Mouse (Mus musculus): Measurements from ENCODE around the gene Pgf. TPM values are rescaled to one million over a fixed set of nuclear protein-coding genes. Genes with fewer than 3 reads are reported as not detected.

Gene Pgf
- total RNA-seq, 2 experiments from 2014 or later, result 3.3 to 4.4 TPM

GRCm38 (mm10) chr12:85193146-85193545 is 15.6 kb upstream of the Pgf start:
- intact Hi-C loops (cut with DNase I), result no loop called here
- no peak for DNase-seq (ENCODE audit: low spot score)

GRCm38 (mm10) chr12:85192461-85193108 is 15.0 kb upstream of the Pgf start:
- intact Hi-C loops (cut with DNase I), result no loop called here
- peak; percentile 68 for DNase-seq (ENCODE audit: low spot score)

- intact Hi-C loops (cut with DNase I), result no loop called here
- no peak for DNase-seq (ENCODE audit: low spot score)
Observed at GRCm38 (mm10) chr12:85190290-85190689, 12.7 kb upstream of the Pgf start.

- intact Hi-C loops (cut with DNase I), result no loop called here
- DNase-seq (ENCODE audit: low spot score), result no peak
Observed at GRCm38 (mm10) chr12:85186361-85186760, 8.8 kb upstream of the Pgf start.

- intact Hi-C loops (cut with DNase I), result no loop called here
- no peak for DNase-seq (ENCODE audit: low spot score)
Observed at GRCm38 (mm10) chr12:85185810-85186209, 8.2 kb upstream of the Pgf start.

GRCm38 (mm10) chr12:85184118-85184517 is 6.5 kb upstream of the Pgf start:
- no peak for DNase-seq (ENCODE audit: low spot score)
- intact Hi-C loops (cut with DNase I), result no loop called here

- intact Hi-C loops (cut with DNase I), result no loop called here
- no peak for DNase-seq (ENCODE audit: low spot score)
Observed at GRCm38 (mm10) chr12:85182898-85183297, 5.3 kb upstream of the Pgf start.

- DNase-seq (ENCODE audit: low spot score), result no peak
- intact Hi-C loops (cut with DNase I), result no loop called here
Observed at GRCm38 (mm10) chr12:85182345-85182643, 4.7 kb upstream of the Pgf start.

- DNase-seq (ENCODE audit: low spot score), result no peak
- intact Hi-C loops (cut with DNase I), result no loop called here
Observed at GRCm38 (mm10) chr12:85181475-85182344, 4.1 kb upstream of the Pgf start.

GRCm38 (mm10) chr12:85178294-85178693 is 704 bp upstream of the Pgf start:
- no peak for DNase-seq (ENCODE audit: low spot score)
- intact Hi-C loops (cut with DNase I), result no loop called here

GRCm38 (mm10) chr12:85176846-85177523 is 605 bp downstream of the Pgf start:
- intact Hi-C loops (cut with DNase I), result no loop called here
- no peak for DNase-seq (ENCODE audit: low spot score)

GRCm38 (mm10) chr12:85175926-85176845 is 1.4 kb downstream of the Pgf start:
- intact Hi-C loops (cut with DNase I), result no loop called here
- DNase-seq (ENCODE audit: low spot score), result no peak

GRCm38 (mm10) chr12:85175087-85175675 is 2.4 kb downstream of the Pgf start:
- no peak for DNase-seq (ENCODE audit: low spot score)
- intact Hi-C loops (cut with DNase I), result no loop called here

- intact Hi-C loops (cut with DNase I), result no loop called here
- DNase-seq (ENCODE audit: low spot score), result no peak
Observed at GRCm38 (mm10) chr12:85174016-85174415, 3.6 kb downstream of the Pgf start.

- no peak for DNase-seq (ENCODE audit: low spot score)
- intact Hi-C loops (cut with DNase I), result no loop called here
Observed at GRCm38 (mm10) chr12:85170948-85171307, 6.7 kb downstream of the Pgf start.

- no peak for DNase-seq (ENCODE audit: low spot score)
- intact Hi-C loops (cut with DNase I), result no loop called here
Observed at GRCm38 (mm10) chr12:85170284-85170947, 7.2 kb downstream of the Pgf start.

- intact Hi-C loops (cut with DNase I), result loop anchor here (1.0 to 2.0 kb wide), 2 partner anchors 27 to 135 kb away; no protein-coding TSS in a partner anchor
- DNase-seq (ENCODE audit: low spot score), result no peak
Observed at GRCm38 (mm10) chr12:85169877-85170276, 7.7 kb downstream of the Pgf start.

GRCm38 (mm10) chr12:85169117-85169858 is 8.3 kb downstream of the Pgf start:
- DNase-seq (ENCODE audit: low spot score), result peak; percentile 65
- intact Hi-C loops (cut with DNase I), result loop anchor here (1.0 to 2.0 kb wide), 2 partner anchors 26 to 136 kb away; no protein-coding TSS in a partner anchor
